5 mouse cellular contexts compared by ENCODE assay signal in genomic region chr19:44254106-44254505, GRCm38 (mm10). TPM values are rescaled to one million over a fixed set of nuclear protein-coding genes. Genes with fewer than 3 reads are reported as not detected.
"Had no signal": no experiment of that assay in that cellular context is flagged by ENCODE, and none has a peak within 500 bp of the region (broad histone marks: within the 10 kb centered on the region; RNA-seq: fewer than 3 reads in every experiment).

No protein-coding gene starts in this region.

RNA-seq across cellular contexts. Expression of gene Scd3, which starts 51.0 kb away (rescaled TPM):
- total RNA-seq: liver, adult 2 months had no signal
- polyA plus RNA-seq: liver, embryonic 13.5 days; liver, embryonic 16.5 days; lung, adult 2 months; small intestine, adult 2 months had no signal
